Mouse (Mus musculus): Measurements from ENCODE around the gene Filip1l.

DNA sequence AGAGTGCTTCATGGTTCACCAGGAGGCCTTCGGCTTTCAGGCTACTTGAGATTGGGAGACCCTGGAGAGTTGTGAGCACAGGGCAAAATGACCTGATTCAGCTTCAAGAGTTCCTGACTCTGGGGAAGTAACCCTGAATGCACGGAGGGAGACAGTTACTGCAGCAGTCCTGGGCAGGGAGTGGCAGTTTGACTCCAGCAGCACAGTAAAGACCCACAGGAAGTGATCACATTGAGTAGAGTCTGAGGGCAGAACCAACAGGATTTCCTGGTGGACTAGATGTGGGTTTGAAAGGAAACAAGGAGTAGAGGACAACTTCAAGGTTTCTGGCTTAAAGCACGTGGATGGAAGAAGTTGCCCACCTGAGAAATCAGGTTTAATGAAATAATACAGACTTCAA, 81.7 kb downstream of the Filip1l start:
- no peak for TF ChIP-seq CTCF (IDR thresholded peaks at IDR 0.05; ENCODE audit: low read depth)
- TF ChIP-seq EP300 (optimal IDR thresholded peaks at IDR 0.05) = no peak
